Mouse (Mus musculus): ENCODE data around the gene Crlf1. TPM values are rescaled to one million over a fixed set of nuclear protein-coding genes. Genes with fewer than 3 reads are reported as not detected.

Gene Crlf1
- polyA plus RNA-seq, 1 experiment from 2014 or later = 0.92 TPM

- no peaks in the 10 kb centered on the region for H3K9me3 ChIP-seq (replicated peaks)
- H3K36me3 ChIP-seq (ENCODE audit: poor library complexity, severe bottlenecking) = peaks cover 59% of the 10 kb centered on the region
Measured at GRCm38 (mm10) chr8:70530314-70530713, 37.4 kb downstream of the Crlf1 start.

GRCm38 (mm10) chr8:70534281-70534680 lies 41.3 kb downstream of the Crlf1 start:
- peaks cover 11% of the 10 kb centered on the region for H3K4me1 ChIP-seq
- no peak for ATAC-seq
- H3K27ac ChIP-seq = no peak overlapping the region; the same call in 1 of the 2 replicates
- no peak overlapping the region for H3K4me2 ChIP-seq
- 93% methylated on average over 12 of the region's 12 CpGs for WGBS
- H3K27me3 ChIP-seq = no peaks in the 10 kb centered on the region
- no peaks in the 10 kb centered on the region for H3K9me3 ChIP-seq (replicated peaks)
- H3K9ac ChIP-seq = no peak overlapping the region
- no peak overlapping the region for H3K4me3 ChIP-seq
- H3K36me3 ChIP-seq (ENCODE audit: poor library complexity, severe bottlenecking) = peaks cover 77% of the 10 kb centered on the region

More at GRCm38 (mm10) chr8:70530314-70530713, 37.4 kb downstream of the Crlf1 start:
- H3K9ac ChIP-seq = no peak overlapping the region
- no peak overlapping the region for H3K27ac ChIP-seq
- no peak overlapping the region for H3K4me3 ChIP-seq
- no peak overlapping the region for H3K4me2 ChIP-seq
- no peaks in the 10 kb centered on the region for H3K27me3 ChIP-seq
- WGBS = 92% methylated on average over 2 of the region's 2 CpGs
- peaks cover 28% of the 10 kb centered on the region for H3K4me1 ChIP-seq
- no peak for ATAC-seq

GRCm38 (mm10) chr8:70535221-70535620 lies 42.3 kb downstream of the Crlf1 start:
- no peak overlapping the region for H3K4me2 ChIP-seq
- H3K27ac ChIP-seq = no peak overlapping the region
- peaks cover 68% of the 10 kb centered on the region for H3K36me3 ChIP-seq (ENCODE audit: poor library complexity, severe bottlenecking)
- no peak overlapping the region for H3K9ac ChIP-seq
- H3K27me3 ChIP-seq = no peaks in the 10 kb centered on the region
- H3K9me3 ChIP-seq (replicated peaks) = no peaks in the 10 kb centered on the region
- ATAC-seq = no peak
- WGBS = 95% methylated on average over 3 of the region's 3 CpGs
- peaks cover 11% of the 10 kb centered on the region for H3K4me1 ChIP-seq
- H3K4me3 ChIP-seq = no peak overlapping the region

- no peak overlapping the region for H3K4me3 ChIP-seq
- no peaks in the 10 kb centered on the region for H3K27me3 ChIP-seq
- peaks cover 16% of the 10 kb centered on the region for H3K4me1 ChIP-seq
- WGBS = 82% methylated on average over 2 of the region's 2 CpGs
- H3K27ac ChIP-seq = no peak overlapping the region
- H3K36me3 ChIP-seq (ENCODE audit: poor library complexity, severe bottlenecking) = peaks cover 65% of the 10 kb centered on the region
- H3K4me2 ChIP-seq = no peak overlapping the region
- H3K9me3 ChIP-seq (replicated peaks) = no peaks in the 10 kb centered on the region
- ATAC-seq = no peak
- H3K9ac ChIP-seq = no peak overlapping the region
Measured at GRCm38 (mm10) chr8:70535701-70536100, 42.7 kb downstream of the Crlf1 start.

GRCm38 (mm10) chr8:70538024-70538579 lies 45.1 kb downstream of the Crlf1 start:
- Histone ChIP-seq H3K27me3 (no peaks in the 10 kb centered on the region), H3K9me3 (replicated peaks) (no peaks in the 10 kb centered on the region), H3K36me3 (ENCODE audit: poor library complexity, severe bottlenecking) (peaks cover 41% of the 10 kb centered on the region), H3K4me1 (peaks cover 33% of the 10 kb centered on the region), H3K27ac (peak overlapping the region; percentile 79), H3K4me2 (peak overlapping the region; percentile 97), H3K4me3 (peak overlapping the region; percentile 81), H3K9ac (peak overlapping the region; percentile 61)
- 16% methylated on average over 24 of the region's 24 CpGs for WGBS
- peak; percentile 6 for ATAC-seq

- Histone ChIP-seq H3K4me3 (peak overlapping the region; percentile 81), H3K27me3 (no peaks in the 10 kb centered on the region), H3K4me2 (peak overlapping the region; percentile 97), H3K4me1 (peaks cover 33% of the 10 kb centered on the region), H3K36me3 (ENCODE audit: poor library complexity, severe bottlenecking) (peaks cover 35% of the 10 kb centered on the region), H3K9ac (peak overlapping the region; percentile 91), H3K9me3 (replicated peaks) (no peaks in the 10 kb centered on the region), H3K27ac (peak overlapping the region; percentile 93)
- WGBS = under 1% methylated on average over 32 of the region's 32 CpGs
- peak; percentile 79 for ATAC-seq
Measured at GRCm38 (mm10) chr8:70538633-70539076, 45.7 kb downstream of the Crlf1 start.

- Histone ChIP-seq H3K4me2 (peak within 1 kb of the TSS; percentile 97), H3K4me3 (peak within 1 kb of the TSS; percentile 81), H3K9ac (peak within 1 kb of the TSS; percentile 91), H3K27me3 (no peaks in the 10 kb centered on the region), H3K9me3 (replicated peaks) (no peaks in the 10 kb centered on the region), H3K4me1 (peaks cover 33% of the 10 kb centered on the region), H3K27ac (peak within 1 kb of the TSS; percentile 93), H3K36me3 (ENCODE audit: poor library complexity, severe bottlenecking) (peaks cover 29% of the 10 kb centered on the region)
- ATAC-seq = peak; percentile 90
- under 1% methylated on average over 58 of the region's 58 CpGs for WGBS
Measured at GRCm38 (mm10) chr8:70539077-70539813, 46.3 kb downstream of the Crlf1 start, which contains the start of gene Ell. Gene Ell, plus strand, starts transcription at chr8:70539457.

- H3K36me3 ChIP-seq (ENCODE audit: poor library complexity, severe bottlenecking) = peaks cover 21% of the 10 kb centered on the region
- ATAC-seq = no peak
- H3K4me2 ChIP-seq = peak overlapping the region; percentile 97
- no peak overlapping the region for H3K27ac ChIP-seq
- H3K9ac ChIP-seq = peak overlapping the region; percentile 91
- H3K4me1 ChIP-seq = peaks cover 33% of the 10 kb centered on the region
- H3K9me3 ChIP-seq (replicated peaks) = no peaks in the 10 kb centered on the region
- WGBS = 15% methylated on average over 4 of the region's 4 CpGs
- peak overlapping the region; percentile 81 for H3K4me3 ChIP-seq
- no peaks in the 10 kb centered on the region for H3K27me3 ChIP-seq
Measured at GRCm38 (mm10) chr8:70540013-70540506, 47.1 kb downstream of the Crlf1 start.

- Histone ChIP-seq H3K36me3 (ENCODE audit: poor library complexity, severe bottlenecking) (peaks cover 16% of the 10 kb centered on the region), H3K27ac (no peak overlapping the region)
- WGBS = 52% methylated on average over 7 of the region's 7 CpGs
Measured at GRCm38 (mm10) chr8:70540507-70541071, 47.6 kb downstream of the Crlf1 start.

GRCm38 (mm10) chr8:70541081-70541480 lies 48.1 kb downstream of the Crlf1 start:
- Histone ChIP-seq H3K27me3 (no peaks in the 10 kb centered on the region), H3K4me1 (peaks cover 33% of the 10 kb centered on the region), H3K9me3 (replicated peaks) (no peaks in the 10 kb centered on the region), H3K4me3 (peak overlapping the region; percentile 81; the same call in 1 of the 2 replicates), H3K9ac (peak overlapping the region; percentile 91), H3K27ac (no peak overlapping the region), H3K36me3 (ENCODE audit: poor library complexity, severe bottlenecking) (peaks cover 11% of the 10 kb centered on the region), H3K4me2 (peak overlapping the region; percentile 97)
- ATAC-seq = no peak
- 84% methylated on average over 5 of the region's 5 CpGs for WGBS

More at GRCm38 (mm10) chr8:70540507-70541071, 47.6 kb downstream of the Crlf1 start:
- Histone ChIP-seq H3K9me3 (replicated peaks) (no peaks in the 10 kb centered on the region), H3K4me3 (peak overlapping the region; percentile 81), H3K27me3 (no peaks in the 10 kb centered on the region), H3K9ac (peak overlapping the region; percentile 91), H3K4me1 (peaks cover 33% of the 10 kb centered on the region), H3K4me2 (peak overlapping the region; percentile 97)
- no peak for ATAC-seq

GRCm38 (mm10) chr8:70544200-70544687 lies 51.3 kb downstream of the Crlf1 start:
- no peak for ATAC-seq
- Histone ChIP-seq H3K9me3 (replicated peaks) (no peaks in the 10 kb centered on the region), H3K36me3 (ENCODE audit: poor library complexity, severe bottlenecking) (no peaks in the 10 kb centered on the region), H3K9ac (no peak overlapping the region), H3K4me2 (no peak overlapping the region), H3K4me3 (no peak overlapping the region), H3K4me1 (peaks cover 26% of the 10 kb centered on the region), H3K27me3 (no peaks in the 10 kb centered on the region), H3K27ac (no peak overlapping the region)
- WGBS = 85% methylated on average over 6 of the region's 6 CpGs

- 92% methylated on average over 4 of the region's 4 CpGs for WGBS
- no peak overlapping the region for H3K4me3 ChIP-seq
- no peak overlapping the region for H3K27ac ChIP-seq
- H3K4me2 ChIP-seq = no peak overlapping the region
- no peak for ATAC-seq
- H3K36me3 ChIP-seq (ENCODE audit: poor library complexity, severe bottlenecking) = no peaks in the 10 kb centered on the region
- peaks cover 11% of the 10 kb centered on the region for H3K4me1 ChIP-seq
- H3K27me3 ChIP-seq = no peaks in the 10 kb centered on the region
- H3K9me3 ChIP-seq (replicated peaks) = no peaks in the 10 kb centered on the region
- H3K9ac ChIP-seq = no peak overlapping the region
Measured at GRCm38 (mm10) chr8:70546412-70546811, 53.5 kb downstream of the Crlf1 start.

Data from forebrain, embryonic 13.5 days (tissue).